Mouse (Mus musculus) midbrain, embryonic 12.5 days (tissue): ENCODE data around the gene Tmem184b. TPM values are rescaled to one million over a fixed set of nuclear protein-coding genes. Genes with fewer than 3 reads are reported as not detected.

Source experiments
- ATAC-seq: fragments of 200-750 bp; cut with Nextera tagmentation; 2 replicates; pipeline ENCODE4 v1.8.0; 2017; ENCODE audit warnings: low read depth, moderate TSS enrichment, moderate library complexity; ENCODE audit not compliant: low FRiP score
- H3K27ac ChIP-seq: fragments of 300-500 bp; sonication (generic); replicated peaks from 2 replicates; pipeline ENCODE4 v1.5.1; 2016; ENCODE audit warnings: mild to moderate bottlenecking
- H3K27me3 ChIP-seq: fragments of 300-500 bp; sonication (generic); 2 replicates; pipeline ENCODE4 v1.6.1; 2016; ENCODE audit warnings: mild to moderate bottlenecking
- H3K36me3 ChIP-seq: fragments of 300-500 bp; sonication (generic); 2 replicates; pipeline ENCODE4 v1.6.1; 2016
- H3K4me1 ChIP-seq: fragments of 300-500 bp; sonication (generic); 2 replicates; pipeline ENCODE4 v1.6.1; 2016
- H3K4me2 ChIP-seq: fragments of 300-500 bp; sonication (generic); replicated peaks from 2 replicates; pipeline ENCODE4 v1.6.1; 2016; ENCODE audit warnings: mild to moderate bottlenecking, moderate library complexity
- H3K4me3 ChIP-seq: fragments of 300-500 bp; sonication (generic); 2 replicates; pipeline ENCODE4 v1.5.1; 2016; ENCODE audit warnings: mild to moderate bottlenecking
- H3K9ac ChIP-seq: fragments of 300-500 bp; sonication (generic); replicated peaks from 2 replicates; pipeline ENCODE4 v1.6.1; 2016; ENCODE audit warnings: mild to moderate bottlenecking, moderate library complexity
- H3K9me3 ChIP-seq: fragments of 300-500 bp; sonication (generic); 2 replicates; pipeline ENCODE4 v1.6.1; 2016; ENCODE audit warnings: mild to moderate bottlenecking
- WGBS: fragments of 180-500 bp; shearing (Covaris S2); methylation state at CpG from one replicate; pipeline ENCODE4 v1.1.7; 2016; 5-methylcytosine and 5-hydroxymethylcytosine counted together
- polyA plus RNA-seq: library from polyadenylated mRNA; unstranded; fragments of >200 nt; fragmentation: Nextera tagmentation; extraction: Ambion mirVana; gene quantifications from 2 replicates; pipeline ENCODE4 v1.2.1, GENCODE M21; 2016

The Tmem184b gene
- polyA plus RNA-seq, 1 experiment from 2014 or later = 47.9 TPM

DNA sequence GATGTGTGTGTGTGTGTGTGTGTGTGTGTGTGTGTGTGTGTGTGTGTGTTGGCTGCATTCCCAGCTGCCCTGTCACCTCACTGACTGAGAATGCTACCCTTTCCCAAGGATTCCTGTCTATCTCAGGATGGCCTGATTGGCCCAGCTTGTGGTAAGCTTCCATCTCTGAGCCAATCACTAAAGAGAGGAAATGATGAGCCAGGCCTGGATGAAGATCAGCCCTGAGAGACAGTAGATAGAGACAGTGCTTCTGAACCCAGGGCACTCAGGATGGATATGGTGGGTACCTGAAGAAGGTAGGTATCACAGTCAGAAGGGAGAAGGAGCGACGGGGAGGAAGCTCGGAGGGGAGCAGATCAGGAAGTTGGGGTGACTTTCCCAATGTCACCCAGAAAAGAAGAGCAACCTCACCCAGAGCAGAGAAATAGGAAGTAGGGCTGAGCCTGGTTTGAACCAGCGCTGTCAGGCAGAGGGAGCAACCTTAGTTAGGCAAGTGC, 5.8 kb upstream of the Tmem184b start:
- Histone ChIP-seq H3K9ac (no peak overlapping the region), H3K4me1 (no peaks in the 10 kb centered on the region), H3K36me3 (no peaks in the 10 kb centered on the region), H3K4me3 (no peak overlapping the region), H3K27ac (no peak overlapping the region), H3K27me3 (peaks cover 8% of the 10 kb centered on the region; the same call in 1 of the 2 replicates), H3K4me2 (no peak overlapping the region), H3K9me3 (no peaks in the 10 kb centered on the region)
- 89% methylated on average over 4 of the region's 4 CpGs for WGBS
- ATAC-seq = no peak

GRCm38 (mm10) chr15:79406564-79406963, 3.2 kb upstream of the Tmem184b start:
- peaks cover 13% of the 10 kb centered on the region for H3K4me1 ChIP-seq
- H3K9me3 ChIP-seq = no peaks in the 10 kb centered on the region
- no peak overlapping the region for H3K4me3 ChIP-seq
- H3K9ac ChIP-seq = no peak overlapping the region
- no peaks in the 10 kb centered on the region for H3K36me3 ChIP-seq
- no peak overlapping the region for H3K27ac ChIP-seq
- peaks cover 12% of the 10 kb centered on the region; the same call in 1 of the 2 replicates for H3K27me3 ChIP-seq
- ATAC-seq = no peak
- H3K4me2 ChIP-seq = no peak overlapping the region
- 90% methylated on average over 4 of the region's 4 CpGs for WGBS

DNA sequence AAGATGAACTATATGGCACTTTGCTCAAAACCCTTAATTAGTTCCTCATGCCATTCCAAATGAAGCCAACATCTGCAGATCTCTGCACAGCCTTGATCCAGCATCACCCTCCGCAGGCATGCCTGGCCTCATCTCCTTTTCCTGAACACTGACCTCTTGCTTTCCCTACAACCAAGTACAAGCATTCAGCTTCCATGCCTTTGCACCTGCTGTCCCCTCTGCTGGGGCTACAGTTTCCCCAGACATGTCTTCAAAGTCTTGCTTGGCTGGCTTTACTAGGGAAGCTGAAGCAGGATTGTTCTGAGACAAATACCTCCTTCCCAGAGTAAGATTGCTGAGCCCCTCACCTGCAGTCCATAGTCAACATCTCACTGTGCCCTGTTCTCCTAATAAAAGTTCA, 908 bp upstream of the Tmem184b start:
- H3K4me1 ChIP-seq = peaks cover 27% of the 10 kb centered on the region
- ATAC-seq = no peak
- H3K4me3 ChIP-seq = no peak overlapping the region
- H3K27me3 ChIP-seq = peaks cover 12% of the 10 kb centered on the region; the same call in 1 of the 2 replicates
- no peaks in the 10 kb centered on the region for H3K9me3 ChIP-seq
- 45% methylated on average over 1 of the region's 1 CpGs for WGBS
- H3K36me3 ChIP-seq = no peaks in the 10 kb centered on the region
- H3K4me2 ChIP-seq = no peak overlapping the region
- H3K27ac ChIP-seq = no peak overlapping the region
- no peak overlapping the region for H3K9ac ChIP-seq

GRCm38 (mm10) chr15:79403763-79404210, 418 bp upstream of the Tmem184b start:
- H3K4me2 ChIP-seq = peak overlapping the region; percentile 72
- H3K27ac ChIP-seq = no peak overlapping the region
- peak overlapping the region; percentile 96 for H3K4me3 ChIP-seq
- no peaks in the 10 kb centered on the region for H3K36me3 ChIP-seq
- no peak for ATAC-seq
- H3K4me1 ChIP-seq = peaks cover 27% of the 10 kb centered on the region
- WGBS = 21% methylated on average over 9 of the region's 9 CpGs
- peak overlapping the region; percentile 95; the same call in 1 of the 2 replicates for H3K9ac ChIP-seq
- peaks cover 12% of the 10 kb centered on the region; the same call in 1 of the 2 replicates for H3K27me3 ChIP-seq
- H3K9me3 ChIP-seq = no peaks in the 10 kb centered on the region

DNA sequence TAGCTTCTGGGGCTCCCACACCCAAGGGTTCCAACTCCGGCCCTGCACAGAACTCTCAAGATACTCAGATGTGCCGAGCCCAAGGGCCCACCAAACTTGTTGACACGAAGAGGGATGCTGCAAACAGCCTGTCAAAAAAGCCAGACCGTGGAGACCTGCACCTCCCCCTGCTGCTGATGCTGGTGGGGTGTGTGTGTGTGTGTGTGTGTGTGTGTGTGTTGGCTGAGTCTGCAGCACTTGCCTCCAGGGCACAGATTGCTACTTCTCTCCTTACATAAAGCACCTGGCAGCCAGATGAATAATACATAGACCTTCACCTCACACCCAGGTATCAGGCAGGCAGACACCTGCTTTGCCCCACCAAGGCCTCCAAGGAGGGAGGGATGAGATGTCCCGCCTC, 1.2 kb downstream of the Tmem184b start:
- Histone ChIP-seq H3K36me3 (no peaks in the 10 kb centered on the region), H3K27me3 (peaks cover 12% of the 10 kb centered on the region; the same call in 1 of the 2 replicates), H3K27ac (no peak overlapping the region), H3K4me3 (peak overlapping the region; percentile 96), H3K4me1 (peaks cover 27% of the 10 kb centered on the region), H3K9ac (peak overlapping the region; percentile 95), H3K4me2 (peak overlapping the region; percentile 72), H3K9me3 (no peaks in the 10 kb centered on the region)
- no peak for ATAC-seq
- 31% methylated on average over 5 of the region's 5 CpGs for WGBS

DNA sequence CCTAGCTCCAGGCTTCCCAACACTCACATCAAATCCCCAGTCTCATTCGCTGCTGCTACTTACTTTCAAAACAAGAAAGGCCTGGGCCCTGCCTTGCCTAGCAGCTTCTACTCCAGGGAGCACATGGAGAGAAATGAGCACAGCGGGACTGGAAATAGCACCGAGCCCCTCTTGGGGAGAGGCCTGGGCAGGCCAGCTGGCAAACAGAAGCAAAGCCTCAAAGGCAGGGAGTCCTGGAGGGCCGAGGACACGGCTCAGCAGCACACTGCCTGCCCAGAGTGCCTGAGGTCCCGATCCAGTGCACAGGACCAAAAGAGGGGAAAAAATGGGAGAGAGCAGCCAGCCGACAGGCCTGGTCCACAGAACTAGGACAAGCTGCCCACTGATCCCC, 2.4 kb downstream of the Tmem184b start:
- no peaks in the 10 kb centered on the region for H3K36me3 ChIP-seq
- H3K27me3 ChIP-seq = peaks cover 12% of the 10 kb centered on the region; the same call in 1 of the 2 replicates
- H3K9me3 ChIP-seq = no peaks in the 10 kb centered on the region
- H3K4me3 ChIP-seq = no peak overlapping the region
- 0 out of 2 replicates have a peak overlapping the region, but pooled peaks have one; percentile 26 for H3K27ac ChIP-seq
- no peak for ATAC-seq
- 51% methylated on average over 7 of the region's 7 CpGs for WGBS
- peaks cover 27% of the 10 kb centered on the region for H3K4me1 ChIP-seq
- no peak overlapping the region; the same call in 1 of the 2 replicates for H3K9ac ChIP-seq
- peak overlapping the region; percentile 72; the same call in 1 of the 2 replicates for H3K4me2 ChIP-seq

DNA sequence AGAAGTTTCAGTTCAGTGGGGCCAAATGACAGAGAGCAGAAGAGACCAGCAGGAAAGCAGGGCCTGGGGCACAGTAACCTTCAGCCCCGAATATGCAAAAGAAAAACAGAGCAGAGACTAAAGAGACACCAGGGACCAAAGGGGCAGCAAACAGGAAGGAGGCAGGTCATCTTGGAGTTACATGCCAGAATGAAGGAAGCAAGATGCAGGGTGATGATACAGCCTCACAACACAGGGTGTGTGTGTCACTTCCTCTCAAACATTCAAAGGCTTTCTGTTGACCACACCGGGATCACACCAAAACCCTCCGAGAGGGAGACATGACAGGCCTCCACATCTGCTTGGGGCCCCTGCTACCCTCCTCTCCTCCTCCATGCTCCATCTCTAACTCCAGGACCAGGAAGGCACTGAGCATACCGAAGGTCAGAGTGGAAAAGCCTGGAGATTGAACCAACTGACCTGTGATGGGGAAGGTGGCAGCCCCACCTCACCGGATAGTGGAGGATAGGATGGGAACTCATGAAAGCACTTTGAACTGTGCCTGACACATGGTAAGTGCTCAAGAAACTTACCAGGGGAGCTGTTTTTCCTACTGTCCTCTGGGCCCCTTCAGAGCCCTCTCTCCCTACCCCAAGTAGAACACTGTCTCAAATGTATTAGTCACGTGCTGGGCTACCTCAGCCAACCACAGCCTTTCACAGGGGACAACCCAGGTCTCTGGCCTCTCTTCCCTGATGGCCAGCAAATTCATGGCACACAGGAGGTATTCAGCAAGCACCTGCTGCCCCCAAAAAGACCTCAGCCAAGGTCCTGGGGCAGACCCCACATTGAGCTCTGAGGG, 3.0 kb downstream of the Tmem184b start:
- 0 out of 2 replicates have a peak overlapping the region, but pooled peaks have one; percentile 26 for H3K27ac ChIP-seq
- no peak for ATAC-seq
- no peak overlapping the region; the same call in 1 of the 2 replicates for H3K9ac ChIP-seq
- H3K4me1 ChIP-seq = peaks cover 27% of the 10 kb centered on the region
- no peaks in the 10 kb centered on the region for H3K36me3 ChIP-seq
- H3K4me3 ChIP-seq = no peak overlapping the region
- 75% methylated on average over 6 of the region's 6 CpGs for WGBS
- no peaks in the 10 kb centered on the region for H3K9me3 ChIP-seq
- peaks cover 12% of the 10 kb centered on the region; the same call in 1 of the 2 replicates for H3K27me3 ChIP-seq
- H3K4me2 ChIP-seq = no peak overlapping the region

GRCm38 (mm10) chr15:79399231-79400052, 3.9 kb downstream of the Tmem184b start:
- Histone ChIP-seq H3K27me3 (peaks cover 7% of the 10 kb centered on the region; the same call in 1 of the 2 replicates), H3K27ac (no peak overlapping the region), H3K9ac (no peak overlapping the region; the same call in 1 of the 2 replicates), H3K9me3 (no peaks in the 10 kb centered on the region), H3K36me3 (no peaks in the 10 kb centered on the region), H3K4me1 (peaks cover 27% of the 10 kb centered on the region), H3K4me2 (no peak overlapping the region), H3K4me3 (no peak overlapping the region)
- WGBS = 89% methylated on average over 14 of the region's 14 CpGs
- no peak for ATAC-seq

DNA sequence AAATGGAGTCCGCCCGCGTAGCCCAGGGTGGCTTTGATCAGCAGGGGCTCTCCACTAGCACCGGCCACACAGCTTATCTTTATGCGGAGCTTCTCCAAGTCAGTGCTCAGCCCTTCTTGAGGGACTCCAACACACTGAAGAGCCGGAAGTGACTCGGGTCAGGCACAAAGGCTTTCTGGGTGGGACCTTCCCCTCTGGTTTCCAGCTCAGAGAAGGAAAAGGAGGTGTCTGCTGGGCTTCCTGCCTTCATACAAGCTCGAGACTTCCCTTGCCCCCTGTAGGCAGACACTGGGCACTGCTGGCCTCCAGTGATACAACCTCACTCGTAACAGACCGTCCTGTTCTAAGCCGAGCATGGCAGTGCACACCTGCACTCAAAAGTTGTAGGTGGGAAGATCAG, 6.6 kb downstream of the Tmem184b start:
- WGBS = 86% methylated on average over 11 of the region's 11 CpGs
- H3K4me1 ChIP-seq = peaks cover 38% of the 10 kb centered on the region

GRCm38 (mm10) chr15:79395281-79395680, 8.1 kb downstream of the Tmem184b start:
- H3K4me2 ChIP-seq = no peak overlapping the region
- ATAC-seq = no peak
- H3K9ac ChIP-seq = no peak overlapping the region
- peaks cover 26% of the 10 kb centered on the region for H3K4me1 ChIP-seq
- H3K4me3 ChIP-seq = no peak overlapping the region
- H3K27ac ChIP-seq = no peak overlapping the region
- no peaks in the 10 kb centered on the region for H3K36me3 ChIP-seq
- H3K27me3 ChIP-seq = no peaks in the 10 kb centered on the region
- WGBS = 94% methylated on average over 6 of the region's 6 CpGs
- no peaks in the 10 kb centered on the region for H3K9me3 ChIP-seq

More for the DNA sequence above, 6.6 kb downstream of the Tmem184b start:
- no peak overlapping the region for H3K4me2 ChIP-seq
- H3K36me3 ChIP-seq = no peaks in the 10 kb centered on the region
- H3K27me3 ChIP-seq = no peaks in the 10 kb centered on the region
- H3K9ac ChIP-seq = no peak overlapping the region
- H3K9me3 ChIP-seq = no peaks in the 10 kb centered on the region
- H3K27ac ChIP-seq = no peak overlapping the region
- no peak overlapping the region for H3K4me3 ChIP-seq
- no peak for ATAC-seq

DNA sequence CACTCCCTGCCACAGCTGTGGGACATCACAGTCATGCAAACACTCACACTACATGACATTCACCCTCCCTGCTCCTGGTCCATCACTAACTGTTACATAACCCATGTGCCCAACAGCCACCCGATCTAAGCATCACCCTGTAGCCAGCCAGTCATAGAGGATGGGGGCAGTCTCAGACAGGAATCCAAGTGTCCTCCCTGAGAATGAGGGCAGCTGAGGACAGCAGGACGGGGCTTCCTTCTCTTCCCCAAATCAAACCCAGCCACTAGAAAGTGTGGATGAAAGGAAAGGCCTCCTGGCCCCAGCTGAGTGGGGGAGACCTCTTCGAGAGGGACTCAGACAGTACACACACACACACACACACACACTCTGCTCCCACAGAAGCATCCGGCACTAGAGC, 8.5 kb downstream of the Tmem184b start:
- Histone ChIP-seq H3K4me1 (peaks cover 25% of the 10 kb centered on the region), H3K4me3 (no peak overlapping the region), H3K36me3 (no peaks in the 10 kb centered on the region), H3K9me3 (no peaks in the 10 kb centered on the region), H3K9ac (no peak overlapping the region), H3K4me2 (no peak overlapping the region), H3K27ac (no peak overlapping the region), H3K27me3 (no peaks in the 10 kb centered on the region)
- WGBS = 84% methylated on average over 4 of the region's 4 CpGs
- no peak for ATAC-seq
